Mouse (Mus musculus): ENCODE results near the gene AU041133.
A peak's percentile ranks its signal among the peaks of the same experiment; 100 is the strongest.

- TF ChIP-seq POLR2A (IDR thresholded peaks at IDR 0.05; ENCODE audit: extremely low read depth, insufficient read depth, low read length) (peak; percentile 22; the same call in 1 of the 2 replicates), CTCF (IDR thresholded peaks at IDR 0.05; ENCODE audit: low read depth, low read length) (no peak)
Observed at GRCm38 (mm10) chr10:82178257-82179064, 50.6 kb downstream of the AU041133 start.

Data from liver, adult 2 months (tissue).